ENCODE assay signal across 8 mouse cellular contexts in the genomic region with DNA sequence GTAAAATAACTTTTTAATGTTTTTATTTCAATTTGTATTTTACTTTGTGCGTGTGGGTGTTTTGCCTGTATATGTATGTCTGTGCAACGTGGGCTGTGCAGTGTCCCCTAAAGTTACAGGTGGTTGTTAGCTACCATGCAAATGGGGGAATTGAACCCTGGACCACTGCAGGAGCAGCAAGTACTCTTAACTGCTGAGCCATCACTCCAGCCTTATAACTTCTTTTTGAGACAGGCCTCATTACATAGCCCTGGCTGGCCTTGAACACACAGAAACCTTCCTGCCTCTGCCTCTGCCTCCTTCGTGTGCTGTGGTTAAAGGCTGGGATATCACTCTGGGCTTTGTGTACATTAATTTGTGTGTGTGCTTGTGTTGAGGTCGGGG. TPM values are rescaled to one million over a fixed set of nuclear protein-coding genes. Genes with fewer than 3 reads are reported as not detected.
A peak's percentile ranks its signal among the peaks of the same experiment; 100 is the strongest.
DNase-seq lines count a peak whose midpoint lies in the region; ATAC-seq and TF ChIP-seq lines count a peak whose summit lies in the region.

No protein-coding gene starts in this region.

- peaks cover 14% of the 10 kb centered on the region; the same call in 1 of the 2 replicates for H3K79me2 ChIP-seq in liver, adult 2 months (ENCODE audit: control insufficient read depth, insufficient read depth, low read length)

- 43% methylated on average over 4 of the region's 4 CpGs for WGBS in liver, adult 2 months
- WGBS in embryonic facial prominence, embryonic 11.5 days, result 36% methylated on average over 4 of the region's 4 CpGs
- 30% methylated on average over 4 of the region's 4 CpGs for WGBS in hindbrain, postnatal 0 days
- WGBS in neural tube, embryonic 12.5 days, result 38% methylated on average over 4 of the region's 4 CpGs

- no peak for TF ChIP-seq POLR2A in liver, adult 2 months (IDR thresholded peaks at IDR 0.05; ENCODE audit: extremely low read depth, insufficient read depth, low read length)

- DNase-seq in liver, adult 2 months (ENCODE audit: extremely low read depth, low read depth, low spot score), result no peak
- DNase-seq in liver (no peak), MN1 (ENCODE audit: low spot score) (no peak)
- DNase-seq in embryonic facial prominence, embryonic 11.5 days (ENCODE audit: low spot score), result no peak
- DNase-seq in hindbrain, postnatal 0 days (ENCODE audit: low spot score), result no peak
- DNase-seq in retina, embryonic 14.5 days (ENCODE audit: low spot score), result no peak
- no peak for DNase-seq in spleen, postnatal 10 days (ENCODE audit: low spot score in 2 of 2)

- peak overlapping the region; percentile 85 for H3K4me3 ChIP-seq in liver, adult 2 months (ENCODE audit: insufficient read depth, low read depth, low read length)
- peak overlapping the region; percentile 94 for H3K4me3 ChIP-seq in embryonic facial prominence, embryonic 11.5 days (ENCODE audit: low read depth, low read length)
- peak overlapping the region; percentile 52 for H3K4me3 ChIP-seq in hindbrain, postnatal 0 days (ENCODE audit: low read length)
- peak overlapping the region; percentile 94 for H3K4me3 ChIP-seq in neural tube, embryonic 12.5 days

- H3K4me1 ChIP-seq in liver, adult 2 months (ENCODE audit: control insufficient read depth, insufficient read depth, low read length), result peaks cover 22% of the 10 kb centered on the region
- H3K4me1 ChIP-seq in embryonic facial prominence, embryonic 11.5 days (ENCODE audit: control insufficient read depth, insufficient read depth, low read length), result peaks cover 10% of the 10 kb centered on the region
- peaks cover 8% of the 10 kb centered on the region; the same call in 1 of the 2 replicates for H3K4me1 ChIP-seq in hindbrain, postnatal 0 days (ENCODE audit: insufficient read depth, low read length)
- H3K4me1 ChIP-seq in neural tube, embryonic 12.5 days, result peaks cover 25% of the 10 kb centered on the region

- peak overlapping the region; percentile 70 for H3K4me2 ChIP-seq in embryonic facial prominence, embryonic 11.5 days (ENCODE audit: low read depth, low read length)
- peak overlapping the region; percentile 69 for H3K4me2 ChIP-seq in hindbrain, postnatal 0 days (ENCODE audit: low read depth, low read length)
- H3K4me2 ChIP-seq in neural tube, embryonic 12.5 days (replicated peaks), result peak overlapping the region; percentile 80

- ATAC-seq in embryonic facial prominence, embryonic 11.5 days (replicated peaks; ENCODE audit: insufficient number of reproducible peaks, low FRiP score, low TSS enrichment, low read depth), result no peak
- ATAC-seq in hindbrain, postnatal 0 days, result no peak
- no peak for ATAC-seq in neural tube, embryonic 12.5 days (ENCODE audit: low FRiP score, low read depth)

- H3K27ac ChIP-seq in liver, adult 2 months (replicated peaks; ENCODE audit: insufficient read depth, low read depth, low read length), result peak overlapping the region; percentile 88; the same call in 1 of the 2 replicates
- no peak overlapping the region for H3K27ac ChIP-seq in embryonic facial prominence, embryonic 11.5 days (replicated peaks; ENCODE audit: low read depth, low read length)
- H3K27ac ChIP-seq in hindbrain, postnatal 0 days, result peak overlapping the region; percentile 76; the same call in 1 of the 2 replicates
- no peak overlapping the region for H3K27ac ChIP-seq in neural tube, embryonic 12.5 days

- peaks cover 2% of the 10 kb centered on the region; the same call in 1 of the 2 replicates for H3K36me3 ChIP-seq in liver, adult 2 months (ENCODE audit: control insufficient read depth, insufficient read depth, low read length)
- 0 out of 2 replicates have a peak, but pooled peaks cover 2% of the 10 kb centered on the region for H3K36me3 ChIP-seq in embryonic facial prominence, embryonic 11.5 days (replicated peaks; ENCODE audit: control insufficient read depth, insufficient read depth, low read depth, low read length)
- no peaks in the 10 kb centered on the region for H3K36me3 ChIP-seq in hindbrain, postnatal 0 days (ENCODE audit: insufficient read depth, low read length)
- peaks cover 5% of the 10 kb centered on the region; the same call in 1 of the 2 replicates for H3K36me3 ChIP-seq in neural tube, embryonic 12.5 days

- no peaks in the 10 kb centered on the region; the same call in 1 of the 2 replicates for H3K9me3 ChIP-seq in embryonic facial prominence, embryonic 11.5 days (replicated peaks; ENCODE audit: control insufficient read depth, low read length)
- no peaks in the 10 kb centered on the region for H3K9me3 ChIP-seq in hindbrain, postnatal 0 days (ENCODE audit: low read length)
- H3K9me3 ChIP-seq in neural tube, embryonic 12.5 days, result no peaks in the 10 kb centered on the region

- no peak for TF ChIP-seq CTCF in liver, adult 2 months (IDR thresholded peaks at IDR 0.05; ENCODE audit: low read depth, low read length)
- no peak for TF ChIP-seq CTCF in hindbrain, postnatal 0 days (IDR thresholded peaks at IDR 0.05; ENCODE audit: low read depth)

- H3K27me3 ChIP-seq in liver, adult 2 months (ENCODE audit: control insufficient read depth, insufficient read depth, low read length), result peaks cover 7% of the 10 kb centered on the region
- H3K27me3 ChIP-seq in embryonic facial prominence, embryonic 11.5 days (ENCODE audit: control insufficient read depth, insufficient read depth, low read length), result peaks cover 20% of the 10 kb centered on the region
- peaks cover 17% of the 10 kb centered on the region for H3K27me3 ChIP-seq in hindbrain, postnatal 0 days (ENCODE audit: insufficient read depth, low read length)
- peaks cover 28% of the 10 kb centered on the region for H3K27me3 ChIP-seq in neural tube, embryonic 12.5 days (replicated peaks)

- H3K9ac ChIP-seq in liver, adult 2 months (ENCODE audit: low read depth, low read length), result peak overlapping the region; percentile 96; the same call in 1 of the 2 replicates
- H3K9ac ChIP-seq in embryonic facial prominence, embryonic 11.5 days (replicated peaks; ENCODE audit: low read length), result peak overlapping the region; percentile 98
- H3K9ac ChIP-seq in hindbrain, postnatal 0 days (replicated peaks; ENCODE audit: low read length), result peak overlapping the region; percentile 72; the same call in 1 of the 2 replicates
- peak overlapping the region; percentile 97 for H3K9ac ChIP-seq in neural tube, embryonic 12.5 days

RNA-seq across cellular contexts. Expression of gene Keap1, which starts 0.3 kb away (rescaled TPM):
- total RNA-seq in liver, adult 2 months (2014; rRNA removed), result 29.5 and 37.3 TPM in 2 replicates
- polyA plus RNA-seq in liver, adult 2 months (2012; rRNA removed), result 69.1 and 76.4 TPM in 2 replicates
- 23.2 and 27.1 TPM in 2 replicates for polyA plus RNA-seq in embryonic facial prominence, embryonic 11.5 days (2014; fragmentation: Nextera tagmentation; extraction: Ambion mirVana)
- 74.9 and 98.9 TPM in 2 replicates for total RNA-seq in hindbrain, postnatal 0 days (2014; rRNA removed)
- 59.4 and 60.9 TPM in 2 replicates for polyA plus RNA-seq in hindbrain, postnatal 0 days (2015; fragmentation: Nextera tagmentation; extraction: Ambion mirVana)
- 53.9 and 55.1 TPM in 2 replicates for polyA plus RNA-seq in neural tube, embryonic 12.5 days (2016; fragmentation: Nextera tagmentation; extraction: Ambion mirVana)

RNA-seq across cellular contexts. Expression of gene S1pr5, which starts 8.8 kb away (rescaled TPM):
- 3.3 and 4.1 TPM in 2 replicates for total RNA-seq in liver, adult 2 months (2014; rRNA removed)
- polyA plus RNA-seq in liver, adult 2 months (2012; rRNA removed), result 5.3 and 9.9 TPM in 2 replicates
- 0.08 and 0.21 TPM in 2 replicates for polyA plus RNA-seq in embryonic facial prominence, embryonic 11.5 days (2014; fragmentation: Nextera tagmentation; extraction: Ambion mirVana)
- 4.9 and 8.2 TPM in 2 replicates for total RNA-seq in hindbrain, postnatal 0 days (2014; rRNA removed)
- polyA plus RNA-seq in hindbrain, postnatal 0 days (2015; fragmentation: Nextera tagmentation; extraction: Ambion mirVana), result 2.9 and 3.1 TPM in 2 replicates
- polyA plus RNA-seq in neural tube, embryonic 12.5 days (2016; fragmentation: Nextera tagmentation; extraction: Ambion mirVana), result 1.5 and 2.0 TPM in 2 replicates

RNA-seq across cellular contexts. Expression of gene Atg4d, which starts 25.6 kb away (rescaled TPM):
- 22.3 and 27.3 TPM in 2 replicates for total RNA-seq in liver, adult 2 months (2014; rRNA removed)
- 42.2 and 45.8 TPM in 2 replicates for polyA plus RNA-seq in liver, adult 2 months (2012; rRNA removed)
- polyA plus RNA-seq in embryonic facial prominence, embryonic 11.5 days (2014; fragmentation: Nextera tagmentation; extraction: Ambion mirVana), result 28.5 and 31.1 TPM in 2 replicates
- 24.8 and 38.6 TPM in 2 replicates for total RNA-seq in hindbrain, postnatal 0 days (2014; rRNA removed)
- 32.1 and 35.5 TPM in 2 replicates for polyA plus RNA-seq in hindbrain, postnatal 0 days (2015; fragmentation: Nextera tagmentation; extraction: Ambion mirVana)
- 57.4 and 57.6 TPM in 2 replicates for polyA plus RNA-seq in neural tube, embryonic 12.5 days (2016; fragmentation: Nextera tagmentation; extraction: Ambion mirVana)

RNA-seq across cellular contexts. Expression of gene Kri1, which starts 48.3 kb away (rescaled TPM):
- 5.0 and 6.5 TPM in 2 replicates for total RNA-seq in liver, adult 2 months (2014; rRNA removed)
- 6.3 and 9.7 TPM in 2 replicates for polyA plus RNA-seq in liver, adult 2 months (2012; rRNA removed)
- 11.4 and 13.3 TPM in 2 replicates for polyA plus RNA-seq in embryonic facial prominence, embryonic 11.5 days (2014; fragmentation: Nextera tagmentation; extraction: Ambion mirVana)
- total RNA-seq in hindbrain, postnatal 0 days (2014; rRNA removed), result 14.8 and 15.3 TPM in 2 replicates
- 10.9 and 11.8 TPM in 2 replicates for polyA plus RNA-seq in hindbrain, postnatal 0 days (2015; fragmentation: Nextera tagmentation; extraction: Ambion mirVana)
- polyA plus RNA-seq in neural tube, embryonic 12.5 days (2016; fragmentation: Nextera tagmentation; extraction: Ambion mirVana), result 18.0 and 25.2 TPM in 2 replicates

RNA-seq across cellular contexts. Expression of gene Cdkn2d, which starts 51.8 kb away (rescaled TPM):
- total RNA-seq in liver, adult 2 months (2014; rRNA removed), result 3.0 and 3.9 TPM in 2 replicates
- 5.1 and 5.2 TPM in 2 replicates for polyA plus RNA-seq in liver, adult 2 months (2012; rRNA removed)
- 51.3 and 55.0 TPM in 2 replicates for polyA plus RNA-seq in embryonic facial prominence, embryonic 11.5 days (2014; fragmentation: Nextera tagmentation; extraction: Ambion mirVana)
- total RNA-seq in hindbrain, postnatal 0 days (2014; rRNA removed), result 115 and 123 TPM in 2 replicates
- 134 and 142 TPM in 2 replicates for polyA plus RNA-seq in hindbrain, postnatal 0 days (2015; fragmentation: Nextera tagmentation; extraction: Ambion mirVana)
- polyA plus RNA-seq in neural tube, embryonic 12.5 days (2016; fragmentation: Nextera tagmentation; extraction: Ambion mirVana), result 94.6 and 96.1 TPM in 2 replicates

Comparison
In these comparisons a context has a peak if more than half of its experiments do, and no peak if none do; other contexts are left out.
1. H3K27ac ChIP-seq: peak in liver, adult 2 months (single experiment) and hindbrain, postnatal 0 days (single experiment); none in embryonic facial prominence, embryonic 11.5 days (single experiment) and neural tube, embryonic 12.5 days (single experiment).
2. Peak in every context shown above with its lines, with median percentiles within 50 percentile points of each other: H3K4me3 ChIP-seq, H3K9ac ChIP-seq and H3K4me2 ChIP-seq.